Mouse (Mus musculus): ENCODE results near the gene Pip4k2a. TPM values are rescaled to one million over a fixed set of nuclear protein-coding genes. Genes with fewer than 3 reads are reported as not detected.

Pip4k2a gene
- 21.6 TPM for polyA plus RNA-seq (2014; fragmentation: Illumina TruSeq; extraction: RNeasy Lipid Tissue Mini Kit (QIAGEN cat#74804); ENCODE audit: low replicate concordance)

GRCm38 (mm10) chr2:18998054-18998478 is at the start of gene Pip4k2a, which contains the start of gene 4930426L09Rik:
Gene Pip4k2a (minus strand): TSS chr2:18998126.
Gene 4930426L09Rik (plus strand): TSS chr2:18998343.

Other genes starting within 250 kb of the Pip4k2a start
- gene 4930426L09Rik, start 217 bp upstream of the Pip4k2a start, polyA plus RNA-seq (2014; fragmentation: Illumina TruSeq; extraction: RNeasy Lipid Tissue Mini Kit (QIAGEN cat#74804); ENCODE audit: low replicate concordance): 1.7 TPM
- not detected for gene Armc3, start 201.2 kb upstream of the Pip4k2a start, polyA plus RNA-seq (2014; fragmentation: Illumina TruSeq; extraction: RNeasy Lipid Tissue Mini Kit (QIAGEN cat#74804); ENCODE audit: low replicate concordance)

Measured in small intestine, adult 10 weeks (tissue).